In genomic region chr5:5822666-5823065, GRCm38 (mm10) we compare ENCODE assay signal across 4 mouse cellular contexts.
DNase-seq lines count a peak whose midpoint lies in the region.

No protein-coding gene starts in this region.

- peak; percentile 15 for DNase-seq in ES-CJ7 (ENCODE audit: low read depth, low spot score)
- DNase-seq in R1 (ENCODE audit: low read depth, low spot score) = peak; percentile 61
- peak; percentile 51 for DNase-seq in ZHBTc4 (ENCODE audit: low read depth, low spot score)
- peak; percentile 0 for DNase-seq in retina, embryonic 14.5 days (ENCODE audit: low spot score)

Comparison
In these comparisons a context has a peak if more than half of its experiments do, and no peak if none do; other contexts are left out.
1. Peak in every context shown above with its lines: DNase-seq.
2. DNase-seq: peak in every context shown above with its lines; median percentile 61 in R1; 51 in ZHBTc4; 15 in ES-CJ7; 0 in retina, embryonic 14.5 days.